Mouse (Mus musculus): Measurements from ENCODE around the gene Vmac.

GRCm38 (mm10) chr17:56700451-56700850 is 17.4 kb downstream of the Vmac start:
- TF ChIP-seq CTCF (IDR thresholded peaks at IDR 0.05) (no peak), EP300 (IDR thresholded peaks at IDR 0.05) (no peak)

Measured in lung, postnatal 0 days (tissue).